Mouse (Mus musculus) ES-E14 (cell line): ENCODE data around the gene Tshz3.

Experiments used
- CHD2 ChIP-seq: IDR thresholded peaks from 2 replicates; pipeline ENCODE4 v1.6.1; 2014; ENCODE audit warnings: mild to moderate bottlenecking, low read depth, low read length, inconsistent platforms
- HCFC1 ChIP-seq: IDR thresholded peaks from 2 replicates; pipeline ENCODE4 v1.6.1; 2012; ENCODE audit warnings: low read length, inconsistent platforms, borderline replicate concordance; ENCODE audit not compliant: insufficient read depth
- MAFK ChIP-seq: IDR thresholded peaks from 2 replicates; pipeline ENCODE4 v1.6.1; 2014; ENCODE audit warnings: mild to moderate bottlenecking, low read depth, low read length, inconsistent platforms; ENCODE audit not compliant: insufficient read depth
- ZC3H11A ChIP-seq: IDR thresholded peaks from 2 replicates; pipeline ENCODE4 v1.6.1; 2012; ENCODE audit warnings: low read depth, mild to moderate bottlenecking, inconsistent platforms, low read length, borderline replicate concordance
- ZNF384 ChIP-seq: IDR thresholded peaks from 2 replicates; pipeline ENCODE4 v1.6.1; 2012; ENCODE audit warnings: low read depth, low read length, inconsistent platforms

DNA sequence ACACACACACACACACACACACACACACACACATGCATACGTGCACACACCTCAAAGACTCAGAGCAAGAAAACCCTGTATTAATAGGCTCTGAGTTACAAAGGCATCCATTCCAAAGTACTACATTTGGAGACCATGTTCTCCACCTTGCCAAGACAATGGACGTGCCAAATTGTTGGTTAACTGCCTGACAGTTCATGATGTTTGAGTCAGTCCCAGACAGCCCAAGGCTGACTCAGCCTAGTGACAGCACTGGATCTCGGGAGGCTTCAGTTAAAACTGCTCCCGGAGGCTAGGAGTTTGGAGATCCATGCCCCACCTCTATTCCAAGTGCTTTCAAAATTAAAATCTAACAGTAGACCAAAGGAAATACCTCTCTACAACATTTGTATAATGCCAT is 79.0 kb downstream of the Tshz3 start:
- TF ChIP-seq ZC3H11A, result no peak
- no peak for TF ChIP-seq MAFK
- no peak for TF ChIP-seq CHD2
- TF ChIP-seq HCFC1, result no peak
- no peak for TF ChIP-seq ZNF384
